Mouse (Mus musculus): ENCODE measurements around the gene Zfp663.

DNA sequence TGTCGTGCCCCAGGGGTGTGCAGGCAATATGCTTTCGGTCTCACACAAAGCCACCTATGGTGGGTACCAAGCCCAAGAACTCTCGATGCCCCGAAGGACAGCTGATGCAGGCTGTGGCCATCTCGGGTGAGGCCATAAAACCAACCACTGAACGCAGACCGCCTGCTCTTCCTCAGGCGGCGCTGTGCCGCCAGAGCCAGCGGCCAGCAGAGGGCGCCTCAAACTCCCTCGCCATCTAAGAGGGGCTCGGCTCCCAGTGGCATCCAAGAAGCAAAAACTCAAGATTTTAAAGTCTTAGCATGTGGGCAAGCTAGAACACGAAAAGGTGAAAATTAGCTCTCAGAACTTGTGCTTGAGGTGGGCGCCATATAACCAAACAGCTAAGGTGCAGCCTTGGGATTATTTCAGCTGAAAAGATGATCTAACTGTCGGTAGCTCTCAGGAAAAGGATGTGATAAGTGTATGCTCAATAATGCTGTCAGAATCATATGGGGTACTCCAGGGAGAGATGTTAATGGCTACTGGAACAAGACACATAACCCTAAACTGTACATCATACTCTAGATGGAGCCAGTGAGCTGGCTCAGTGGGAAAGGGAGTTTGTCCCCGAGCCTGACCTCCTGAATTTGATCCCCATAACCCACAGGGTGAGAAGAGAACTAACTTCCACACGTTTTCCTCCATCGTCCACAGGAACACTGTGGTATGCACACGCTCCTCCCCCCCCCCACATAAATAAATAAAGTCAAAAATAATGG, 4.0 kb downstream of the Zfp663 start:
- TF ChIP-seq CTCF (IDR thresholded peaks at IDR 0.05; ENCODE audit: borderline replicate concordance, insufficient read depth, low read depth, low read length), result peak; percentile 74
- TF ChIP-seq POLR2A (IDR thresholded peaks at IDR 0.05; ENCODE audit: borderline replicate concordance, insufficient read depth, low read length), result no peak
